ENCODE assay signal across 10 mouse cellular contexts in the genomic region with DNA sequence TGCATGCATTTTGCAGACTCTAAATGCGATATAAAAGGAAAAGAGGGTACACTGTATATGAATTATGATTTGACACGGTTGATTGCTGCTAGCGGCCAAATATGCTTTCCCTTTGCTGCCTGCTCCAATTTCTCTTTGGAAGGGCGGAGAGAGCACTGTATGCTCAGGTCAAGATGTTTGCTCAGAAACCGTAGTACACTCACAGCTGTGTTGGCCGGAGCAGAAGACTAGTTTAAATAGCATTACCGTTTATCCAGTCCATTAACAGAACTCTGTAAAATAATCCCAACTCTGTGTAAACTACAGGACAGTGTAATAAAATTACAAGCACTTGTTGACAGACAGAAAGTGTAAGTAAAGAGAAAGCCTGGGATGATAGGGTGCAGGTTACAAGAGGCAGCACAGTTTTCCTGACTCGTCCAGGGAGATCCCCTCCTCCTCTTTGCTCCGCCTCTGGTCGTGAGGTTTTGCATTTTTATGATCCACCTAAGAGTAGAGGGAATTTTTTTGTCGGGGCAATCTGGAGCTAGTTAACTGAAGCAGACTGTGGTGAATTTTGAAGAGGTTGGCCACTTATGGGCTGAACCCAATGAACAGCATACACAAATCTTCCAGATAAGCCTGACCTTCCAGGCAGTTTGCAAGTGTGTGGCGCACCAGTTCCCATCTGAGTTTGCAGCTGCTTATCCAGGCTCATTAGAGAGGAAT. TPM values are rescaled to one million over a fixed set of nuclear protein-coding genes. Genes with fewer than 3 reads are reported as not detected.
DNase-seq lines count a peak whose midpoint lies in the region; ATAC-seq and TF ChIP-seq lines count a peak whose summit lies in the region.
"Had no signal": no experiment of that assay in that cellular context is flagged by ENCODE, and none has a peak within 500 bp of the region (broad histone marks: within the 10 kb centered on the region; RNA-seq: fewer than 3 reads in every experiment).

No protein-coding gene starts in this region.

- WGBS in intestine, postnatal 0 days, result 24% methylated on average over 12 of the region's 12 CpGs
- WGBS in cerebellum, adult 2 months, result 55% methylated on average over 12 of the region's 12 CpGs

- no peak overlapping the region for H3K9ac ChIP-seq in intestine, postnatal 0 days (ENCODE audit: low read depth, low read length)
- H3K9ac ChIP-seq: liver, embryonic 14.5 days had no signal

- no peaks in the 10 kb centered on the region for H3K27me3 ChIP-seq in intestine, postnatal 0 days (replicated peaks; ENCODE audit: control insufficient read depth, insufficient read depth, low read length)
- H3K27me3 ChIP-seq in cerebellum, adult 2 months (ENCODE audit: control insufficient read depth, insufficient read depth, low read length), result no peaks in the 10 kb centered on the region

- TF ChIP-seq CTCF in intestine, postnatal 0 days (IDR thresholded peaks at IDR 0.05; ENCODE audit: low read depth), result no peak
- TF ChIP-seq CTCF in cerebellum, adult 2 months (IDR thresholded peaks at IDR 0.05; ENCODE audit: borderline replicate concordance, insufficient read depth, low read depth, low read length), result no peak

- no peaks in the 10 kb centered on the region for H3K4me1 ChIP-seq in intestine, postnatal 0 days (replicated peaks; ENCODE audit: control insufficient read depth, insufficient read depth, low read length)
- H3K4me1 ChIP-seq in cerebellum, adult 2 months (ENCODE audit: control insufficient read depth, insufficient read depth, low read length), result no peaks in the 10 kb centered on the region

- H3K4me2 ChIP-seq in intestine, postnatal 0 days (replicated peaks; ENCODE audit: low read depth), result peak overlapping the region; percentile 43

- H3K36me3 ChIP-seq in intestine, postnatal 0 days (ENCODE audit: control insufficient read depth, insufficient read depth), result no peaks in the 10 kb centered on the region

- TF ChIP-seq POLR2A in cerebellum, adult 2 months (IDR thresholded peaks at IDR 0.05; ENCODE audit: borderline replicate concordance, insufficient read depth, low read length), result no peak

- no peak overlapping the region for H3K27ac ChIP-seq in intestine, postnatal 0 days (ENCODE audit: low read depth, low read length)
- no peak overlapping the region for H3K27ac ChIP-seq in cerebellum, adult 2 months (ENCODE audit: insufficient read depth, low read length)
- H3K27ac ChIP-seq: hindbrain, embryonic 10.5 days; liver, embryonic 14.5 days had no signal

- DNase-seq in kidney, adult 9 months, result peak; percentile 16
- no peak for DNase-seq in kidney, adult 11 months
- DNase-seq in embryo, embryonic 11 days, result peak; percentile 74
- peak; percentile 30 for DNase-seq in retina, embryonic 14.5 days (ENCODE audit: low spot score)
- DNase-seq in right cerebral cortex, postnatal 10 days (ENCODE audit: low spot score in 2 of 2), result no peak
- no peak for DNase-seq in thymus, postnatal 25 days
- DNase-seq in cerebellum, adult 2 months, result no peak

- no peak overlapping the region for H3K4me3 ChIP-seq in intestine, postnatal 0 days (ENCODE audit: low read depth, low read length)
- no peak overlapping the region for H3K4me3 ChIP-seq in cerebellum, adult 2 months (replicated peaks; ENCODE audit: insufficient read depth, low read depth, low read length)
- H3K4me3 ChIP-seq: hindbrain, embryonic 10.5 days had no signal

- no peaks in the 10 kb centered on the region for H3K9me3 ChIP-seq in intestine, postnatal 0 days (ENCODE audit: control insufficient read depth)
- H3K9me3 ChIP-seq: hindbrain, embryonic 10.5 days had no signal

- ATAC-seq in intestine, postnatal 0 days, result no peak

RNA-seq across cellular contexts. Expression of a gene that starts 20.9 kb away (rescaled TPM):
- 4.6 and 4.9 TPM in 2 replicates for polyA plus RNA-seq in intestine, postnatal 0 days (2015; fragmentation: Nextera tagmentation; extraction: Ambion mirVana)
- polyA plus RNA-seq in cerebellum, adult 2 months (2012; rRNA removed), result 5.9 and 6.0 TPM in 2 replicates

Comparison
In these comparisons a context has a peak if more than half of its experiments do, and no peak if none do; other contexts are left out.
1. DNase-seq: peak in kidney, adult 9 months (single experiment), embryo, embryonic 11 days (single experiment) and retina, embryonic 14.5 days (single experiment); none in kidney, adult 11 months (single experiment), right cerebral cortex, postnatal 10 days (0 of 2), thymus, postnatal 25 days (single experiment) and cerebellum, adult 2 months (0 of 2).